Mouse (Mus musculus) gastrocnemius, adult 8-10 months (tissue): ENCODE results near the gene Rbm24. TPM values are rescaled to one million over a fixed set of nuclear protein-coding genes. Genes with fewer than 3 reads are reported as not detected.

Experiments
- DNase-seq, 2 experiments: peaks; one replicate each; pipeline ENCODE4 v3.0.0; 2022; ENCODE audit warnings: low spot score in 2 of 2
- total RNA-seq, 4 experiments: library from RNA; stranded (reverse); gene quantifications; 2 replicates each; pipeline ENCODE4 v1.2.4; 2022

The Rbm24 gene
- 100 to 1,000 TPM; 177 to 220 (median 196) TPM for total RNA-seq

DNA sequence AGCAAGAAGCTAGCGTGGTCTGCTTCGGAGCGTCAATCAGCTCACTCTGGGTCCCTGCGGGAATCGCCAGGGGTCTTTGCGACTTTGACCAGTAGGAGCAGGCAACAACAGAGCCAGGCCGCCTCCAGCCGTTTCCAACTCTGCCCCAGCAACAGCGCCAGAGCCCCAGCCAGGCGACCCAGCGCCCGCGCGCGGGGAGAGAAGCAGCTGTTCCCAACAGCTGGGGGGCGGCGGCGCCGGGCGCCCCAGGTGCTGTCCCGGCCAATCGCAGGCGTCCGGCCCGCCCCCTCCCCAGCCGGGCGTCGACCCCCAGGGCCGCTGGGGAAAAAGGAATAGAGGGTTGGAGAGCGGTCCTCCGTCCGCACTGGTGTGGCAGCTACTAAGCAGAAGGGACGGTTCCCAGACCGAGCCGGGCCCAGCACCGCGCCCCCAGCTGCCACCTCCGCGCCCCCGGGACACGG lies at the start of gene Rbm24:
Gene Rbm24 (plus strand): TSS at position 294 of the 461 bp plus-strand sequence.
- peak; percentile 70 to 82 for DNase-seq

GRCm38 (mm10) chr13:46372884-46373283 lies 45.4 kb upstream of the Rbm24 start:
- DNase-seq, result no peak

- no peak for DNase-seq
Measured at GRCm38 (mm10) chr13:46375371-46375770, 42.9 kb upstream of the Rbm24 start.

- DNase-seq, result no peak
Measured at GRCm38 (mm10) chr13:46387396-46387795, 30.8 kb upstream of the Rbm24 start.

DNA sequence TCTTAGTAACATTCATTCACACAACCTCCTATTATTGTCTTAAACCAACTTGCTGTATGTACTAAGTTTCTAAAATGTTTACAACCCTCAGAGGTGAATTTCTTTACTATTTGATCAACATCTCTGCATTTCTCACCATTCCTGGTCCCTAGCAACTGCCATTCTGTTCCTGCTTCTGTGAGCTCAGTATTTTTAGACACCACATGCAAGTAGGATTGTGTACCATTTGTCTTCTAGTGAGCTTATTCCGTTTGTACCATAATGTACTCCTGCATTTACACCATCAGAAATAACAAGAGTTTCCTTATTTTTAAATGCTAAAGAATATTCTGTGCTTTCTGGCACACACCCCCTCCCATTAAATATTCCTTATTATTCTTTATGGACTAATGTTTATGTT lies 26.6 kb upstream of the Rbm24 start:
- DNase-seq, result no peak

DNA sequence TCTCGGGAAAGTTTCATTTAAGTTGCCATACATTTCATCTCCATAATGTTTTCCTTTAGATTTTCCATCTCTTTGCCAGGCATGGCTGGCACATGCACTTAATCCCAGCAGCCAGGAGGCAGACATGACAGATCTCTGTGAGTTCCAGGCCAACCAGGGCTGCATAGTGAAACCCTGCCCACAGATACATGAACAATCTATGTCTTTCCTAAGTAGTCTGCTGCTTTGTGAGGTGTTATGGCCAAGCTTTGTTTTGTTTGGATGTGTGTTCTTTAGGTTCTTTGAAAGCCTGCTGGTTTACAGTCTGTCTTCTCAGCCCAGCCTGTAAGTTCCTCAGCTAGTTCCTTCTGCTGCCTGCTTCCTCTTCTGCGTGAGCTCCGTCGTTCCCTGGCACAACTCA lies 25.3 kb upstream of the Rbm24 start:
- no peak for DNase-seq

DNA sequence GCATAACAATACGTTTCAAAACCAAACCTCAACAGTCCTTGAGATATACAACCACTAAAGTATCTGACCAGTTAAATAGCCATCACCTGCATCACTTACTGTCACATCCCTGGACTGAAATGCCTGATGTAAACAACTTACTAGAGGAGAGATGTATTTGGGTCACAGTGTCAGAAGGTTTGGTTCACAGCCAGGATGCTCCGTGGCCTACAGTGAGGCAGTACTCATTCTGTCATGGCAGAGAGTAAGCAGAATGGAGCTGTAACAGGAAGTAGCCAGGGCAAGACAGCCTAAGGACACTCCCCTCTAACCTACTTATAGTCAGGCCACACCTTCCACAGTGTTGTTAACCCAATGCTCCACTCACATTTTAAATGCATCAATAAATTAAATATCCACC lies 24.3 kb upstream of the Rbm24 start:
- DNase-seq, result no peak

DNA sequence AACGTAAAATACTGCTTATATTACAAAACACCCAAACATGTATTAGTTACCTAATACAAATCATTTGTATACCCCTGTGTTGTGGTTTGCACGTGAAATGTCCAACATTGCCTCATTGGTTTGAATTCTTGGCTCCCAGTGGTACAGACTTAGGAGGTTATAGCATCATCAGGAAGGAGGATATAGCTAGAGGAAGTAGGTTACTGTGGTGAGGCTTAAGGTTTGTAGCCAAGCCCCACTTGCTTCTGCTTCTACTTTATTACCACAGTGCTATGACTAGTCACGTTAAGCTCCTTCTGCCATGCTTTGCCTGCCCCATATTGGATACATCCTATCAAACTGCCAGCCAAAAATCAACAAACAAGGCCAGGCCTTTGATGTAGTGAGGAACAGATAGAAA lies 21.0 kb upstream of the Rbm24 start:
- DNase-seq, result no peak

DNA sequence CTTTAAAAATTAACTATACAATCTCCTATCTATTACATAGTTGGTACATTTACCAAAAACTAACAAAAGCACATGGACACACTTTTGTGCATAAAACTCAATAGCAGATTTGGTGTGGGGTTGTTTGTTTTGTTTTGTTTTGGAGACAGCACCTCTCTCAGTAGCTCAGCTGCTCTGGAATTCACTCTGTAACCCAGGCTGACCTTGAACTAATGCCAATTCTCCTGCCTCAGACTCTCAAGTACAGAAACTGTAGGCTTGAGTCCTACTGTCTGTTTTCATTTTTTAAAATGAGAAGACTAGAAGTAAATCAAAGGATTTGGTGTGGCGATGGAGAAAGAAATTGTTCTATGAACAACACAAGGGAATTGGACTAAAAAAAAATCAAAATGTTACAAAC lies 11.1 kb upstream of the Rbm24 start:
- no peak for DNase-seq

DNA sequence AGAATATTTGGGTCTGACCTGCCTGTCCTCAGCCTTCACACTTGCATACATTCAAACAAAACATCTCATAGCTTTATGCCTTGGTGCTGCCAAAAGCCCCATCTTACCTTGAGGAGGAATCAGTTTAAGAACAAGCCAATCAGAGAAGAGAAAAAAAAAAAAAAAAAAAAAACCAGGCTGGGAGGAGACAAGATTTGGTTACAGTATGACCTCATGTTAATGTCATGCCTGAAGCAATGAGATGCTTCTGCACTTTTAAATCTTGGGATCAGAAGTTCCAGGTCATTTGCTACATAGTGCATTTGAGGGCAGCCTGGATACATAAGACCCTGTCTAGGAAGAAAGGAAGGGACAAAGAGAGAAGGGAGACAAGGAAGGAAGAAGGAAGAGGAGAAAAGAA lies 6.0 kb upstream of the Rbm24 start:
- no peak for DNase-seq

GRCm38 (mm10) chr13:46413588-46413987 lies 4.6 kb upstream of the Rbm24 start:
- DNase-seq, result peak; percentile 63 to 71

DNA sequence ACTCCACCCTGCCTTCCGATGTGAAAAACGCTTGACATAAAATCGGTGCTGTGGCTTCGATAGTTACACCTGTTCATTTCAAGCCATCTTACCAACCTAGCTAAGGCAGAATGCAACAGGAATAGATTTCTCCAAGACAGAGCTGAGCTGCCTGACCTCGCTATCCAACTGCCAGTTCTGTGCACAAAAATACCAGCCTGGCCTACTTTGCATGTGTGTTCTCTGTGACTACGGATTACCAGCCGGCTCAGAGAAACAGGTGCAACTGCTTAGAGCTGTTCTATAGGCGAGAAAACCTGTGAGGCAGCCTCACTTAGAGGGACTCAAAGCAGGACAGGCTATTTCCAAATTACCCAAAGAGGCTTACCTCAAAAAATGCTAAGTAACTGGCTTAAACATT lies 4.2 kb upstream of the Rbm24 start:
- peak in 1 of 2 experiments; percentile 33 for DNase-seq

DNA sequence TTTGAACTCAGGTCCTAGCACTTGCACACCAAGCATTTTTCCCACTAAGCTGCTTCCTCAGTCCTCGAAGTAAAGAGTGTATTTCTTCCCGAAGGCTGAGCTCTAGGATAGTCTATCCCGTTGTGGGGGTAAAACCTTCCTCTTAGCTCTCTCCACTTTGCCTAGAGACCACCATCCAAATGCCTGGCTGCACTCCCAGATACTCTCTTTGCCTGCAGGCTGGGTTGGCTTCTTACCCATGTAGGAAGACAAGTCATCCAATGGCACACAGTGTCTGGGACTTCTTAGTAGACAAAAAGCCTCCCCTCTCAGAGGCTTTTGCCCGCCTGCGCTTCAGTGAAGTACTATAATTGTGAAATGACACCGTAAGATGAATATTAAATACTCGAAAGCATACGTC lies 2.2 kb upstream of the Rbm24 start:
- DNase-seq, result no peak

DNA sequence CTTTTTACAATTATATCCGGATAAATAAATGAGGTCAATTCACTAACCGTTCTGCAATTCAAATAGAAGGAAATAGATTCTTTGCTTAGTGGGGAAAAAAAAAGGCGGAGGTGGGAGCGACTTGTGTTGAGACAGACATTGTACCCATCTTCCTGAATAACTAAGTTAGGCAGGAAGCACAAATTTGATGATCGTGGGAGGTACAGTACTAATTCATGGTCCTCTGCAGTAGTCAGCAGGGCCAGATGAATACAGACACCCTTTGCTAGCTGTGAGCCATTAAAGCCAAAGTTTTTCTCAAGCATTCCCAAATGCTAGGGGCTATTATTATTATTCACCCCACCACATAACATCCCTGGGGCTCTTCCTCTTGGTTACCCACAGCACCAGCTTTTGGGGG lies 640 bp upstream of the Rbm24 start:
- DNase-seq, result no peak

GRCm38 (mm10) chr13:46418731-46419545 lies 704 bp downstream of the Rbm24 start:
- peak in 1 of 2 experiments; percentile 13 for DNase-seq

- DNase-seq, result no peak
Measured at GRCm38 (mm10) chr13:46419648-46420047, 1.4 kb downstream of the Rbm24 start.

- DNase-seq, result no peak
Measured at GRCm38 (mm10) chr13:46420095-46420494, 1.9 kb downstream of the Rbm24 start.

DNA sequence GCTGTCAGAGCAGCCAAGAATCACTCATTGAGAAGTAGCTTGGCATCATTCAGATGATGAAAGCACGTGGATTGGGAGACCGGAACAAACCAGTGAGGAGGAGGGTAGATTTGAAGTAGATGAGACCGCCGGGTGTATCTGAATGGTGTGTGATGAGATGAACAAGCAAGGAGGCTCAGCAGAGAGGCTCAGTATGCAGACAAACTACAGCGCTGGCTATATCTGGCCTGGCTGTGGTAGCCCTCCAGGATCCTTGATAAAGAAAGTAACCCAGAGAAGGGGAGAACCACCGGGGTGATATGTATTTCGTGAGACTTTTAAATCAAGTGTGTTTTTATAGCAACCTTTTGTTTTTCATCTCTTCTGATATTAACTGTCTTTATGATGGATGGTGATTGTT lies 5.6 kb downstream of the Rbm24 start:
- DNase-seq, result no peak

DNA sequence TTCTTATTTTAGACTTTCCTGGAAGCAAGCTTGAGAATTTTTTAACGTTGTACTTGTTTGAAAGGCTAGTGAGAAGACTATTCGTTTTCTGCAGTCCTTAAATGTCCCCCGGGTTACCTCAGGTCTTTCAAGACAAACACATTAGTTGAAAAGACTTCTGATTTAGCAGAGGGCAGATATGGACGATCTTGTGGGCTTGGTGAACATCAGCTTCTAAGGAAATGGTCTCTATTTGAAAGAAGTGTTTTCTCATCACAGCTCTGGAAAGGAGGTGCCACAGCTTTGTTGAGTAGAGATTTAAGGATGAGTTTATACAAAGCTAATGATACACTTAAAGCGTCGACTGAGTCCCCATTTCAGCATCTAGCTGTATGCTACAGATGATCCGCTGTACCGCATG lies 6.1 kb downstream of the Rbm24 start:
- DNase-seq, result no peak

DNA sequence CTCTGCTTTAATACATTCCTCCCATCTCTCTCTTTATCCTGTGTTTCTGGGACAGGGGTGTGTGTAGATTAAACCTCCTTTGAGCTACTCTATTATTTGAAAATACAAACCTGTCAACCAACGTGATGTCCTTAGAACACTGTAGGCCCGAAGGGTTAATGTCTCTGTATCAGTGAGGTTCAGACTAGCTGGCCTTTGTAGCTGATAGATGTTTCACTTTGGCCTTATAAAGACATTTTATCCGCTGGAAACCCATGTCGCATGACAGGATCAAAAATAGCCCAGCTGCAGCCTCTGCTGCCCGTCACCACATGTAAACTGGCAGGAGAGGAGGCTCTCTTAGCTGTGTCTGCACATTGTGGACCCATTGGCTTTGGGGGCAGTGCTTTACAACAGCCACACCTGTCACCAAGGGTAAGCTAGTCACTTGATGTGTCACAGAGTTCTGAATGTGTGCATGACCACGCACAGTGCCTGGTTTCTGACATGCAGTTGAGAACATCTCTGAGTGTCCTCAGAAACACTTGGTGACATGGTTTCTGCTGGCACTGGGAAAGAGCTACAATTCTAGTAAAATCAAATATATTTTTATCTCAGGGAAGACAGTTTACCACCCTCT lies 8.5 kb downstream of the Rbm24 start:
- peak; percentile 69 to 83 for DNase-seq

DNA sequence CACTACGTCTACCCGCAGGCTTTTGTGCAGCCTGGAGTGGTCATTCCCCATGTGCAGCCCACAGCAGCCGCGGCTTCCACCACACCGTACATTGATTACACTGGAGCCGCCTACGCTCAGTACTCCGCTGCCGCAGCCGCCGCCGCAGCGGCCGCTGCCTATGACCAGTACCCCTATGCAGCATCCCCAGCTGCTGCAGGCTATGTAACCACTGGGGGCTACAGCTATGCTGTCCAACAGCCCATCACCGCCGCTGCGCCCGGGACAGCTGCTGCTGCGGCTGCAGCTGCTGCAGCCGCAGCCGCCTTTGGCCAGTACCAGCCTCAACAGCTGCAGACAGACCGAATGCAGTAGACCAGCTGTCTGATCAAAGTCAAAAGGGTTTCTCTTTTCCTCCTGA lies 10.7 kb downstream of the Rbm24 start:
- DNase-seq, result no peak

DNA sequence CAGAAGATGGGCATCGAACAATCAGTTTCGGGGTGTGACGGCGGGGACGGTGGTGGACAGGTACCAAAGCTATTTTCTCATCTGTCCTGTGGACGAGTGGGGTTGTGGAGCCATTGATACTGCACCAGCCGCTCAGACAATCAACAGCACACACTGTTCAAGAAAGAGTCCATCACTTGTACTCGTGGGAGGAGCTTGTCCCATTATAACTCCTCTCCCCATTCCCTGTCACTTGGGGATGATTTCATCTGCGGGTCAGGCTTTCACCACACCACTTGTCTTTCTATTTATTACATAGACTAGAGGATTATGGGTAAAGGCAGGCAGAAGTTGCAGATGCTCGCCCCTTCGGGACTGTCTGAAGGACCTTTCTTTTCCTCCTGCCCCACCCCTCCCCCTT lies 11.6 kb downstream of the Rbm24 start:
- DNase-seq, result no peak
